Mouse (Mus musculus): ENCODE results near the gene Ptpn22.
"Not testable (repeated sequence)": the region's sequence is repeated elsewhere in the genome, so short reads cannot be mapped to it uniquely, and the experiment has no call there.

The Ptpn22 gene

GRCm38 (mm10) chr3:103858881-103859801, at the start of gene Ptpn22:
TSS of gene Ptpn22 (plus strand) at chr3:103859795.
- DNase-seq (ENCODE audit: low read depth, low spot score): no peak

- DNase-seq (ENCODE audit: low read depth, low spot score): no peak
Observed at GRCm38 (mm10) chr3:103809799-103810150, 49.8 kb upstream of the Ptpn22 start.

- no peak for DNase-seq (ENCODE audit: low read depth, low spot score)
Observed at GRCm38 (mm10) chr3:103810967-103811366, 48.6 kb upstream of the Ptpn22 start.

GRCm38 (mm10) chr3:103827548-103827947, 32.0 kb upstream of the Ptpn22 start:
- no peak for DNase-seq (ENCODE audit: low read depth, low spot score)

- no peak for DNase-seq (ENCODE audit: low read depth, low spot score)
Observed at GRCm38 (mm10) chr3:103829036-103829435, 30.6 kb upstream of the Ptpn22 start.

- not testable (repeated sequence) for DNase-seq (ENCODE audit: low read depth, low spot score)
Observed at GRCm38 (mm10) chr3:103830681-103831080, 28.9 kb upstream of the Ptpn22 start.

GRCm38 (mm10) chr3:103831146-103831545, 28.4 kb upstream of the Ptpn22 start:
- DNase-seq (ENCODE audit: low read depth, low spot score): no peak

- no peak for DNase-seq (ENCODE audit: low read depth, low spot score)
Observed at GRCm38 (mm10) chr3:103832426-103832825, 27.2 kb upstream of the Ptpn22 start, which contains the start of gene Bcl2l15. TSS of gene Bcl2l15 (plus strand) at chr3:103832601.

GRCm38 (mm10) chr3:103834001-103834400, 25.6 kb upstream of the Ptpn22 start:
- no peak for DNase-seq (ENCODE audit: low read depth, low spot score)

GRCm38 (mm10) chr3:103835272-103835950, 24.2 kb upstream of the Ptpn22 start:
- DNase-seq (ENCODE audit: low read depth, low spot score): no peak

GRCm38 (mm10) chr3:103835951-103836310, 23.7 kb upstream of the Ptpn22 start:
- no peak for DNase-seq (ENCODE audit: low read depth, low spot score)

- DNase-seq (ENCODE audit: low read depth, low spot score): no peak
Observed at GRCm38 (mm10) chr3:103836453-103836852, 23.1 kb upstream of the Ptpn22 start.

- DNase-seq (ENCODE audit: low read depth, low spot score): no peak
Observed at GRCm38 (mm10) chr3:103839711-103840110, 19.9 kb upstream of the Ptpn22 start.

GRCm38 (mm10) chr3:103840195-103840594, 19.4 kb upstream of the Ptpn22 start:
- not testable (repeated sequence) for DNase-seq (ENCODE audit: low read depth, low spot score)

- not testable (repeated sequence) for DNase-seq (ENCODE audit: low read depth, low spot score)
Observed at GRCm38 (mm10) chr3:103840946-103841345, 18.6 kb upstream of the Ptpn22 start.

- no peak for DNase-seq (ENCODE audit: low read depth, low spot score)
Observed at GRCm38 (mm10) chr3:103850644-103851363, 8.8 kb upstream of the Ptpn22 start.

- no peak for DNase-seq (ENCODE audit: low read depth, low spot score)
Observed at GRCm38 (mm10) chr3:103851481-103851880, 8.1 kb upstream of the Ptpn22 start.

GRCm38 (mm10) chr3:103851882-103852281, 7.7 kb upstream of the Ptpn22 start:
- no peak for DNase-seq (ENCODE audit: low read depth, low spot score)

GRCm38 (mm10) chr3:103852565-103853299, 6.9 kb upstream of the Ptpn22 start:
- peak; percentile 16 for DNase-seq (ENCODE audit: low read depth, low spot score)

GRCm38 (mm10) chr3:103853804-103854203, 5.8 kb upstream of the Ptpn22 start:
- no peak for DNase-seq (ENCODE audit: low read depth, low spot score)

GRCm38 (mm10) chr3:103857036-103857805, 2.4 kb upstream of the Ptpn22 start:
- DNase-seq (ENCODE audit: low read depth, low spot score): no peak
